Mouse (Mus musculus): ENCODE measurements around the gene Gm17078. TPM values are rescaled to one million over a fixed set of nuclear protein-coding genes. Genes with fewer than 3 reads are reported as not detected.

Gene Gm17078
- polyA plus RNA-seq (2012; rRNA removed): not detected in 2 replicates

GRCm38 (mm10) chr14:51611210-51611609 lies at the start of gene Gm17078:
Gm17078 (minus strand) TSS chr14:51611310.

GRCm38 (mm10) chr14:51635566-51635965 lies 24.5 kb upstream of the Gm17078 start, which contains the start of gene Gm4181:
Gm4181 (minus strand) TSS chr14:51635666.

GRCm38 (mm10) chr14:51592039-51592438 lies 19.1 kb downstream of the Gm17078 start, which contains the start of gene Gm17174:
Gm17174 (minus strand) TSS chr14:51592139.

GRCm38 (mm10) chr14:51573963-51574362 lies 37.1 kb downstream of the Gm17078 start, which contains the start of gene Gm17175:
Gm17175 (minus strand) TSS chr14:51574063.

Other genes starting within 250 kb of the Gm17078 start
- not detected in 2 replicates for gene Gm7247, start 249.6 kb downstream of the Gm17078 start, polyA plus RNA-seq (2012; rRNA removed)
- not detected in 2 replicates for gene Vmn2r88, start 200.5 kb downstream of the Gm17078 start, polyA plus RNA-seq (2012; rRNA removed)
- gene Vmn2r89, start 159.5 kb downstream of the Gm17078 start, polyA plus RNA-seq (2012; rRNA removed): not detected in 2 replicates
- gene Gm5622, start 58.5 kb downstream of the Gm17078 start, polyA plus RNA-seq (2012; rRNA removed): not detected in 2 replicates
- not detected in 2 replicates for gene Gm17175, start 37.2 kb downstream of the Gm17078 start, polyA plus RNA-seq (2012; rRNA removed)
- not detected in 2 replicates for gene Gm17174, start 19.2 kb downstream of the Gm17078 start, polyA plus RNA-seq (2012; rRNA removed)
- gene Gm4181, start 24.4 kb upstream of the Gm17078 start, polyA plus RNA-seq (2012; rRNA removed): not detected in 2 replicates
- gene Gm17079, start 84.2 kb upstream of the Gm17078 start, polyA plus RNA-seq (2012; rRNA removed): not detected in 2 replicates
- gene Gm5800, start 105.9 kb upstream of the Gm17078 start, polyA plus RNA-seq (2012; rRNA removed): not detected in 2 replicates
- not detected in 2 replicates for gene Ang4, start 162.3 kb upstream of the Gm17078 start, polyA plus RNA-seq (2012; rRNA removed)
- gene AY358078, start 188.7 kb upstream of the Gm17078 start, polyA plus RNA-seq (2012; rRNA removed): not detected in 2 replicates
- 1.4 and 2.7 TPM in 2 replicates for gene Ear6, start 242.4 kb upstream of the Gm17078 start, polyA plus RNA-seq (2012; rRNA removed)

Data from central nervous system, embryonic 11.5 days (tissue).